Mouse (Mus musculus): Measurements from ENCODE around the gene Mgat5. TPM values are rescaled to one million over a fixed set of nuclear protein-coding genes. Genes with fewer than 3 reads are reported as not detected.

Mgat5 gene
- total RNA-seq, 1 experiment from 2014 or later, result 14.3 TPM

GRCm38 (mm10) chr1:127344913-127345312 lies 140.1 kb downstream of the Mgat5 start:
- DNase-seq, result no peak

GRCm38 (mm10) chr1:127346596-127347139 lies 141.9 kb downstream of the Mgat5 start:
- DNase-seq, result no peak

- no peak for DNase-seq
Observed at GRCm38 (mm10) chr1:127347878-127348620, 143.2 kb downstream of the Mgat5 start.

DNA sequence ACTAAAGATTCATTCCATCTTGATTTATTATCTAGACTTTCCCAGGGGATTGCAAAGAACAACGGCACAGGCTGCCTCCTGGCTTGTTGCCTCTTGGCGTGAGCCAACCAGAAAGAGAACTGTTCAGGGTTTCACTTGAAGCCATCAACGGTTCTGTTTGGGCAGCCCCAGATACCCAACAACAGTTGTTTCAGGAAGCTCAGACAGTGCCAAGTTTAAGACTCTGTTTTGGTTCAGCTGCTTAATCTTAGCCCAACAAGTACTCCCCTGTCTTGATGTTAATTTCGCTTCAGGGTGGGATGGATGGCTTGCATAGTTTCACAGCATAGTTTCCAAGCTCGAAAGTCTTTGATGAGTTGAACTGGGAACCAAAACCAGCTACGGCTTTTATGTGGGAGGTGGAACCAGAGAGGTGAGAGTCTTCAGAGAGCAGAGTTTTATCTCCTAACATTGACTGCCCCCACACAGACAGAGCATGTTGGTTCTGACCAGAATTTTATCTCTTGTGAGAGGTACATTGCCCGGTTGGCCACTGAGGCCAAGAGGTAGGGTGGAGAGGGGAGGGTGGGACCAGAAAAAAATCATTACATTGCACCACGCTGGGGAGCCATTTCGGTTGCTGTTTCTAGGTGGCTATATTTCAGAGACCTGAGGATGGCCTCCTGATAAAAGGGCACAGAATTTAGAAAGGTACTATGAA lies 144.0 kb downstream of the Mgat5 start:
- no peak for DNase-seq

DNA sequence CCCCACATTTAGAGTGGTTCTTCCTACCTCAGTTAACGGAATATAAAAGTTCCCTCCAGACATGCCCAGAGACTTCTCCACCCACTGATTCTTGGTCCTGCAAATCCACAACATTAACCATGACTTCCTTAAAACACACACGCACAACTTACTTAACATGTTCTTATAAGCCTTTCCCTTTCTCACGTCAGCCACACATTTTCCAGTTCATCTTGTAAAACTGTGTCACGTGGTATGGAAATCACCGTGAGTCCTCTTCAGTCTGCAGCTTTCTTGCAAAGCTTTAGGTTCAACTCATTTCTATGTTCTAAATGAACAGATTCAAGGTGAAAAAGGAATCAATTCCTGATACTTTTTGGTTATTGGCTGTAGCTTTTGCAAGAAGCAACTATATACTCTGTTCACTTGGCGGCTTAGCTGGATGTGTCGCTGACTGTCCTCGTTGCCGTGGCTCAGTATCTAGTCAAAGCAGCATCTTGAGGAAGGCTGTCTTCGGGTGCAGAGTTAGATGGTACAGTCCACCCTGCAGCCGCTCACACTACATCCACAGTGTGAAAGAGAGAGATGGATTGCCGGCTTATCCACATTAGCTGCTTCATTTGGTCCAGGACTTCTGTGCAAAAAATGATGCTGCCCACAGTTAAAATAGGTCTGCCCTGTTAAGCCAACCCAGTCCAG lies 146.7 kb downstream of the Mgat5 start:
- no peak for DNase-seq

GRCm38 (mm10) chr1:127352131-127352793 lies 147.4 kb downstream of the Mgat5 start:
- no peak for DNase-seq

DNA sequence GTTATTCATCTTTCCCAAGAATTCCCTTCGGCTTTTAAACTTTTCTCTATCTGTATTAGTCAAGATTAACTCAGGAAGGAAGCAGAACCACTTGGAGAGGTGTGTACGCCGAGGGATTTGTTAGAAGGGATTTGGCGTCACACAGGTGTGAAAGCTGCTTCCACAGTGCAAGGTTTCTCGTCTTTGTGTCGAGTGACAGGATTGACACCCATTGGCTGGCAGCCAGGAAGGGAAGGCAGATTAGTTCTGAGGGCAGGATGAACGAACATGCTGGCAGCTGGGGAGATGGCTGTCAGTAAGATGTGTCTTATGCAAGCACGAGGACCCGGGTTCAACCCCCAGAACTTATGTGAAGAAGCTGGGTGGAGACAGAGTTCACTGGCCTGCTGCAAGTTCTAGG lies 148.6 kb downstream of the Mgat5 start:
- no peak for DNase-seq

DNA sequence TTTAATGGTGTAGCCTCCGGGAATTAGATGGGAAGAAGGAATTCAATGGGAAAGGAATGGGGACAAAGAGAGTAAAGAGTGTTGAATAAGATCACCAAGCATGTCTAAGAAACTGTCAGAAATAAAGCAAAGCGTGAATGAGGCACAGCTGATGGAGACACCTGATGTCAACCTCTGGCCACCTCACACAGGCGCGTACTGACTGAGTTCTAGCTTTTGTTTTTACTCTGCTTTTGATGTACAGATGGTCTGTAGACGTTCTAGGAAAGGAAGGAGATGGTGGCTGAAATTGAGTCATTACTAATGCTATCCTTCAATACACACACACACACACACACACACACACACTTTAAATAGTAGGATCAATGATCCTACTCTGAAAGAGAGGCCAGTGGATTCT lies 149.3 kb downstream of the Mgat5 start:
- no peak for DNase-seq

- DNase-seq, result no peak
Observed at GRCm38 (mm10) chr1:127355034-127355433, 150.2 kb downstream of the Mgat5 start.

- DNase-seq, result no peak
Observed at GRCm38 (mm10) chr1:127363638-127364037, 158.8 kb downstream of the Mgat5 start.

GRCm38 (mm10) chr1:127365706-127366105 lies 160.9 kb downstream of the Mgat5 start:
- DNase-seq, result no peak

DNA sequence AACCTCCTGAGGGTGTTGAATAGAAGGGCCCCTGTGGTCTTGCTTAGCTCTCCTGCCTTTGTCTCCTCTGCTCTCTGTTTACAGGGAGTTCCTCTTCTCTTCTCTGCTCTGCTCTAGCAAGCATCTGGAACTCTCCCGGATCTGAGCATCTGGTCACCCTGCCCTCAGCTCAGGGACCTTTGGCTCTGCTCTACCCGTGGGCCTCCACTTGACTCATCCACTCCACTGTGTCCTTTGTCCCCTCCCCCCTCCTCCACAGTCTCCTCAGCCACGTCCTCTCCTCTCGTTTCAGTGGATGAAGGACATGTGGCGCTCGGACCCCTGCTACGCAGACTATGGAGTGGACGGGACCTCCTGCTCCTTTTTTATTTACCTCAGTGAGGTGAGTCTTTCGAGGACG lies 161.3 kb downstream of the Mgat5 start:
- no peak for DNase-seq

DNA sequence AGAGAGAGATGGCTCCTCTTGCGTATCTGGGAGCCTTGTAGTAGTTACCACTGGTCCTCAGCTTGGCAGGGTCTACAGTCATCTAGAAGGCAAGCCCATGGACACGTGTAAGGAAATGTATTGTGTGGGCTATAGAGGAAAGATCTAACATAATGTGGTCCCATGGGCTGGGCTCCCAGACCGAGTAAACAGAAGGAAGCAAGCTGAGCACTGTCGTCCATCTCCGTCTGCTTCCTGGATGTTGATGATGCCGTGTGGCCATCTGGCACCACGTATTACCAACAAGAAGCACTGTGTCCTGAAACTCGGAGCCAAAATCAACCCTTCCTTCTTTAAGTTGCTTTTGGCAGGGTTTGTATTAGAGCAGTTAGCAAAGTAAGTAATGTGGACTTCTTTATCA lies 163.7 kb downstream of the Mgat5 start:
- no peak for DNase-seq

DNA sequence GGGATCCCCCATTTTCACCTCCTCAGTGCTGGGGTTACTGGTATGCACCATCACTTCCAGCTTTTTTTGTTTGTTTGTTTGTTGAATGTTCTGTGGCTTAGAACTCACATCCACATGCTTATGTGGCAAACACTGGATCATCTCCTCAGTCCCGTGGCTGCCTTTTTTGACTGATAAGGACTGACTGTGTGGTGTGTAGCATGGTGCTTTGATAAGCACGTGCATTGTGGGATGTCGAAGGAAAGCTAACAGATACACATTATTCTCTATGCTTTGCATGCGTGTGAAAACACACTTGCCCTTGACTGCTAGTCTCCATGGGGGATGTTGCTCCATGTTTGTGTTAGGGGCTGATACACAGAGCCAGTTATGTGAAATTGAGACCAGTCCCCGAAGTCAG lies 164.7 kb downstream of the Mgat5 start:
- DNase-seq, result no peak

DNA sequence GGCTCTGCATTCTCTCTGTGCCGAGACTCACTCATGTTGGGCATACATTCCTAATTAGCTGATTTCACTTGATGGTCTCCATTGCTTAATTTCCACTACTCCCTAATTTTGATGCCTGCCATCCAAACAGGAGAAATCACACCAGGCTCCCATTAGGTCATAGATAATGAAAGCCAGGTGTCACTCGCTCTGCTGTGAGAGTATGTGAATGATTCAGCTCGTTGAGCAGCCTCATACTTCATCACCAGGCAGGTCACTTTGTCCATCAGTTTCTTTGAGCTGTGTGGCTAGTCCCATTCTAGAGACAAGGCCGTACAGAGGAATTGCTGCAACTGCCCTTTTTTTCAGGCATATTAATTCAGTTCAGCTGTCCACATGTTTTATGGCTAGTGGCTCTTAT lies 167.3 kb downstream of the Mgat5 start:
- no peak for DNase-seq

DNA sequence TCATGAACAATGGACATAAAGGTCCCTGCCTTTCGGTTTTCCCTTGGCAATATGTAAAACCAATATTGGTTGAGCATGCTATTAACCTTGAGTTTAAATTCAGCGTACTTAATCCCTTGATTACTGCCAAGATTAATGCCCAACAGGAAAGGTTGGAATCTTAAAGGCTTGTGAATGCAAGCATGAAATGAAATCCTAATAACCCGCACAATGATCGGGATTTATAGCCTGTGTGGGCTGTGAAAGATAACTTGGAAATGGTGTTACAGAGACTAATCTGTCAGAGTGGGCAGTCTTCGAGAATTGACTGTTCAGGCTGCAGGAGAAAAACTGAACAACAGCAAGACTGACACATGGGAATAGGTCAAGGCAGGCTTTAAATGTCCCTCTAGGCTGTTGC lies 168.7 kb downstream of the Mgat5 start:
- no peak for DNase-seq

DNA sequence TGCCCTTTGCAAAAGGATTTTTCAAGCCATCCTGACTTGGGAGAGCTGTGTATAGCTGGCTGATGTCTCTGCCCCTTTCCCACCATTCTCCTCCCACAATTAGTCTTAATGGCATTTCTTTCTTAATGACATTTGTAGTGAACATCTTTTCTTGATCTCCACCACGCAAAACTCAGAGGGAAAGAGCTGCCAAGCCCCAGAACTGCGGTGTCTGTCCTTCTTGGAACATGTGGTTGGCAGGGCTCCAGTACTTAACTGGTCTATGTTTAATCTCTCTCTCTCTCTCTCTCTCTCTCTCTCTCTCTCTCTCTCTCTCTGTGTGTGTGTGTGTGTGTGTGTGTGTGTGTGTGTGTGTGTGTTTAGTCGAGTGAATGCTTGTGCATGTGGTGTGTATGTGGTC lies 169.3 kb downstream of the Mgat5 start:
- no peak for DNase-seq

GRCm38 (mm10) chr1:127380140-127380539 lies 175.3 kb downstream of the Mgat5 start:
- no peak for DNase-seq

- DNase-seq, result peak; percentile 35
Observed at GRCm38 (mm10) chr1:127380749-127381501, 176.1 kb downstream of the Mgat5 start.

DNA sequence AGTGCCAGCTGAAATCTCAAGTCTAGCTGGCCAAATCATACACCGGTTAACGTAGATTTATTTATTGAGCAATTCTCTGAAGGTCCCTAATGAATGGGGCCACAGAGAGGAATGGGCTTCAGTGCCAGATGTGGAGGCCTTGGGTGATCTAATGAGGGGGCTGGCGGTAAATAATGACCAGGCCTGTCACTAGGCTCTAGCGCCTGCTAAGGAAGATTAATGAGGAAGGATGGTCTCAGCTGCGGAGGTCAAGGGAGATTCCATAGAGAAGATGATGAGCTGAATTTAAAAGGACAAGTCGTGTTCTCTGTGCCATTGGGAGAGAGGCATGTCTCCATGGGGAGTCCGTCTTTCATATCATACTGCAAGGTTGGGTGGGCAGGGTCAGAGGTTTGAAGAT lies 178.3 kb downstream of the Mgat5 start:
- DNase-seq, result no peak

DNA sequence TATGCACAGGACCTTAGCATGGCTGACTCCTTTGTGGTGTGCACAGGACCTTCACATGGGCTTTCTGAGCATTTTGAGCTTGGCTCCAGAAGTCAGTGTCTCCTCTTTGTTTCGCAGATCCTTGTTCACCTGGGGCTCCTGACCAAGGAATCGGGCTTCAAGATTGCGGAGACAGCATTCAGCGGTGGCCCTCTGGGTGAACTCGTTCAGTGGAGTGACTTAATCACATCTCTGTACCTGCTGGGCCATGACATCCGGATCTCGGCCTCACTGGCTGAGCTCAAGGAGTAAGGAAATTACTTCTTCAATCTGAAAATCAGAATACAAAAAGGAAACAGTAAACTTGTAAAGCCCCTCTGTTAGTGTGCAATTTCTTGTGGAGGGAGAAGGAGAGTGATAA lies 182.4 kb downstream of the Mgat5 start:
- DNase-seq, result no peak

GRCm38 (mm10) chr1:127387661-127388060 lies 182.8 kb downstream of the Mgat5 start:
- no peak for DNase-seq

All from adrenal gland, postnatal 25 days (tissue).